Mouse (Mus musculus) MEL (cell line): Measurements from ENCODE around the gene Eme2.

ENCODE experiments used
- CTCF ChIP-seq, 3 experiments: IDR thresholded peaks in 2 of 3; conservative IDR thresholded peaks in 1 of 3; 2 replicates each; pipeline ENCODE4 v1.5.1; 2011 to 2012; ENCODE audit warnings: low read length in 3 of 3, low read depth in 2 of 3, mild to moderate bottlenecking in 2 of 3, improper control_type of control experiment in 1 of 3, inconsistent platforms in 1 of 3, mixed read lengths in 1 of 3, moderate library complexity in 1 of 3; ENCODE audit not compliant: control insufficient read depth in 1 of 3, insufficient read depth in 1 of 3, poor library complexity in 1 of 3, severe bottlenecking in 1 of 3
- POLR2A ChIP-seq, 2 experiments: IDR thresholded peaks; 2 replicates each; pipeline ENCODE4 v1.6.1; 2011 to 2012; ENCODE audit warnings: low read length in 2 of 2, mild to moderate bottlenecking in 2 of 2, control low read depth in 1 of 2, improper control_type of control experiment in 1 of 2, low read depth in 1 of 2, moderate library complexity in 1 of 2; ENCODE audit not compliant: control insufficient read depth in 1 of 2, insufficient read depth in 1 of 2, poor library complexity in 1 of 2

- TF ChIP-seq CTCF (IDR thresholded peaks at IDR 0.05 in 2 of 3, conservative IDR thresholded peaks at IDR 0.05 in 1 of 3; ENCODE audit: control insufficient read depth in 1 of 3, insufficient read depth in 1 of 3, low read depth in 2 of 3, low read length in 3 of 3, poor library complexity in 1 of 3, severe bottlenecking in 1 of 3) (peak; percentile 6 to 54 (median 51); a peak in 4 of 6 replicates), POLR2A (IDR thresholded peaks at IDR 0.05; ENCODE audit: control insufficient read depth in 1 of 2, insufficient read depth in 1 of 2, low read depth in 1 of 2, low read length in 2 of 2, poor library complexity in 1 of 2) (no peak)
These were observed 52.3 kb downstream of the Eme2 start for GRCm38 (mm10) chr17:24842631-24843030.
